Mouse (Mus musculus) urinary bladder, postnatal 0 days (tissue): ENCODE data around the gene Eogt. TPM values are rescaled to one million over a fixed set of nuclear protein-coding genes. Genes with fewer than 3 reads are reported as not detected.

Experiments
- polyA plus RNA-seq: library from polyadenylated mRNA; unstranded; fragments of >200 nt; fragmentation: Nextera tagmentation; extraction: Ambion mirVana; gene quantifications from 2 replicates; pipeline ENCODE4 v1.2.1, GENCODE M21; 2015

Eogt gene
- polyA plus RNA-seq = 9.3 and 11.7 TPM in 2 replicates

DNA sequence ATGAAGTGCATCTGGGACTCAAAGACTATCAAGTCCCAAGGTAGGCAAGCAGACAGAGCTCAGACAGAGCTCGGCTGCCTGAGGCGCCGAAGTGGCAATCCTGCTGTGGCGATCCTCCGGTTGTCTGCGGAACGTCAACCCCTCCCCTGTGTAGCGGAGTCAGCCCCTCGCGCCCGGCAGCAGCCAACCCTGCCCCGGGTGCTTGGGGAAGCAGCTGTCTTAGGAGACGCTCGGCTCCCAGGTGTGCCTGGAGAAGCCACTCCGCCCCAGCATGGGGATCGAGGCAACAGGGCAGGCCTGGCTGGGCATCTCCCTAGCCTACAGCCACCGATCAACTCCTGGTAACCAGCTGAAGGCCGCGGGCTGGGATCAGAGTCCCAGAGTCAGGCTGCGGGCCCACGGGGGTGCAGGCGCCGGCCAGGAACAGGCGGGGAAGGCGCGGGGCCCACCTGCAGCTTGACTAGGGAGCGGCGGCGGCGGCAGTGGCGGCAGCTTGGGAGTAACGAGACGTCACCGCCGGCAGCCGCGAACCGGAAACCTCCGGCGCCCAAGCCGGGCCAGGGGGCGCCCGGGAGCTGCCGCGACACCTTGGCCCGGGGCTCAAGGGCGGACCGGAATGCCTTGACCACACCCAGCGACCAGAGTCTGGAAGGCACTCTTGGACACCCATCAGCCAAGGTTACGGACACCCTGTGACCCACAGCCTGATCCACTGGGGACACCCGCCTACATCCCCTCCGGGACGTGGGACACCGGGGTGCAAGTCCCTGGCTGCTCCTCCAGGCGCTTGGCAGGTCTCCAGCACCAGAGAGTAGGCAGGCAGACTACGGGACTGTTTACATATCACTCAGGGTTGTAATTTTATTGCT is at the start of gene Eogt:
Gene Eogt (minus strand): TSS at position 800 of the 869 bp plus-strand sequence.

DNA sequence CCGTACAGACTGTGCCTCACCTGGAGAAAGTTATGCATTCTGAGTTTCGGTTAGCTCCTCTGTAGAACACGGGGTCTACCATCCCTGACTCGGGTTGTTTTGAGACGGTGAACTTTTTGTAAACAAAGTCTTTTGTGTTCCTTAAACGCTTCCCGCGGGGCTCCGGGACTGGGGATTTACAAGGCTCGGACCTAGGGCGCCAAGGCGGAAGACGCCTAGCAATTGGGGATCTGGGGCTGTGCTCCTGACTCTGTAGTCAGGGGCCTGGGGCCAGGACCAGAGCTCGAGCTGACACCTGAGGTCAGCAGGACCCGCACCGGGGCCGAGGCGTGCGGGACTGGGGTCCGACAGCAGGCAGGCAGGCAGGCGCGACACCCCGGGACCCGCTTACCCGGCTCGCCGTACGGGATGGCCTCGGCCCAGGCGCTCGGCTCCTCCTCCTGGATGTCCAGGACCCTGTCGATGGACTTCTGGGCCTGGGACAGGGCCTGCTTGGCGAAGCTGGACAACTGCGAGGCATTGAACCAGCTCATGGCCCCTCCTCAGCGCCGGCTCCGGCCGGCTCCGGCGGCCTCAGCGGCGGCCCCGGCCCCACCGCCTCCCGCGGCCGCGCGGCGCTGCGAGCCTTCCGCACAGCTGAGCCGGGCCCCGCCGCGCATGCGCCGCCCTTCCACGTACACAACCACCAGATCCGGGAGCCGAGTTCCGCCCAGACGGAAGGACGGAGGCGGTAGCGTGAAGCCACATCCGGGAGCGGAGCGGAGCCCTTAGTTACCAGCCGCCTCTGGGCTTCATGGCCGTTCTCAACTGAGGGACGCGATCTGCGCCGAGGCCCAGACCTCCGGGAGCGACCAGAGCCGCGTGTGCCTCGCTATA is 29.7 kb upstream of the Eogt start, which contains the start of gene Tmf1:
Gene Tmf1 (minus strand): TSS at position 632 of the 876 bp plus-strand sequence.

DNA sequence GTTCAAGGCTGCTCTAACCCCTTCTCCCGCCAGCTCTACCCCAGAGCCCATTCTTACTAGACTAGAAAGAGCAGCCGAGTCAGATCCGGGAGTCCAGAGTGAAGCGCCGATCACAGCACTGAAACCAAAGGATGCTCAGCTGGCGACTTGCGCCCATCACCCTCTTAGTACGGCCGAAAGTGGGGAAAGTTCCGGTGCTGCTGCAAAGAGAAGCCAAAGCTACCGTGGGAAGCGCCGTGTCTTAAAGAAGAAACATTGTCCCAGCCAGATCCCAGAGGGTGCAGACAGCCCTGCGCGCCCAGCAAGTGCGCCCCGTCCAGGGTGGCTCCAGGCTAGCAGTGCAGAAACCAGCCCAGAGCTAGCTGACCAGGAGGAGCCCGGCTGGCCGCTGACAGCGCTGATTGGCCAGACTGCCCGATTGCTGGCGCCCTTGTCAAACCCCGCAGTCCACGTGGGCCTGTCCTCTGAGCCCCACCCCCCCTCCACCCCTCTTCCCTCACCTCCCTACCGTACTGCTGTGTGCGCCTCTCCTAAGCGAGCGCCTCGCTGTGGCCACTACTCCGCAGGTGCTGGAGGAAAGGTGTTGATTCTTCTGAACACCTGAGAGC is 88.8 kb downstream of the Eogt start, which contains the start of gene Fam19a4:
Gene Fam19a4 (minus strand): TSS at position 340 of the 608 bp plus-strand sequence.

Other genes starting within 250 kb of the Eogt start
- not detected in 2 replicates for gene Fam19a4, start 88.8 kb downstream of the Eogt start, polyA plus RNA-seq
- gene Tmf1, start 29.9 kb upstream of the Eogt start, polyA plus RNA-seq = 29.2 and 37.4 TPM in 2 replicates
- 31.3 and 40.4 TPM in 2 replicates for gene Uba3, start 56.5 kb upstream of the Eogt start, polyA plus RNA-seq
- 74.3 and 79.7 TPM in 2 replicates for gene Arl6ip5, start 61.5 kb upstream of the Eogt start, polyA plus RNA-seq
- gene Lmod3, start 103.6 kb upstream of the Eogt start, polyA plus RNA-seq = 0.10 TPM in 1 of 2 replicates, not detected in the other